Mouse (Mus musculus): ENCODE results near the gene Mphosph9.
"Not testable (repeated sequence)": the region's sequence is repeated elsewhere in the genome, so short reads cannot be mapped to it uniquely, and the experiment has no call there.

The Mphosph9 gene

GRCm38 (mm10) chr5:124327510-124328364, at the start of gene Mphosph9, which contains the start of gene 2810006K23Rik:
Gene Mphosph9, minus strand, starts transcription at chr5:124327972.
Gene 2810006K23Rik, plus strand, starts transcription at chr5:124328089.
- DNase-seq (ENCODE audit: extremely low read depth, low read depth): peak; percentile 98

- DNase-seq (ENCODE audit: extremely low read depth, low read depth): no peak
These were observed 49.4 kb upstream of the Mphosph9 start for GRCm38 (mm10) chr5:124377149-124377548.

- DNase-seq (ENCODE audit: extremely low read depth, low read depth): no peak
These were observed 48.6 kb upstream of the Mphosph9 start for GRCm38 (mm10) chr5:124376401-124376800.

GRCm38 (mm10) chr5:124374298-124374697, 46.5 kb upstream of the Mphosph9 start:
- DNase-seq (ENCODE audit: extremely low read depth, low read depth): no peak

GRCm38 (mm10) chr5:124366721-124367120, 38.9 kb upstream of the Mphosph9 start:
- no peak for DNase-seq (ENCODE audit: extremely low read depth, low read depth)

GRCm38 (mm10) chr5:124365754-124366153, 38.0 kb upstream of the Mphosph9 start:
- no peak for DNase-seq (ENCODE audit: extremely low read depth, low read depth)

- DNase-seq (ENCODE audit: extremely low read depth, low read depth): no peak
These were observed 36.6 kb upstream of the Mphosph9 start for GRCm38 (mm10) chr5:124364173-124364918.

GRCm38 (mm10) chr5:124362982-124363381, 35.2 kb upstream of the Mphosph9 start, which contains the start of gene Cdk2ap1:
Gene Cdk2ap1, minus strand, starts transcription at chr5:124363082.
- DNase-seq (ENCODE audit: extremely low read depth, low read depth): not testable (repeated sequence)

- DNase-seq (ENCODE audit: extremely low read depth, low read depth): no peak
These were observed 31.9 kb upstream of the Mphosph9 start for GRCm38 (mm10) chr5:124359641-124360040.

- DNase-seq (ENCODE audit: extremely low read depth, low read depth): no peak
These were observed 28.9 kb upstream of the Mphosph9 start for GRCm38 (mm10) chr5:124356695-124357094.

GRCm38 (mm10) chr5:124355425-124355959, 27.7 kb upstream of the Mphosph9 start:
- DNase-seq (ENCODE audit: extremely low read depth, low read depth): no peak

GRCm38 (mm10) chr5:124354574-124355424, 27.0 kb upstream of the Mphosph9 start:
- DNase-seq (ENCODE audit: extremely low read depth, low read depth): peak; percentile 56

- no peak for DNase-seq (ENCODE audit: extremely low read depth, low read depth)
These were observed 26.2 kb upstream of the Mphosph9 start for GRCm38 (mm10) chr5:124353726-124354547.

- DNase-seq (ENCODE audit: extremely low read depth, low read depth): no peak
These were observed 25.4 kb upstream of the Mphosph9 start for GRCm38 (mm10) chr5:124353011-124353725.

- no peak for DNase-seq (ENCODE audit: extremely low read depth, low read depth)
These were observed 24.6 kb upstream of the Mphosph9 start for GRCm38 (mm10) chr5:124352141-124352920.

- no peak for DNase-seq (ENCODE audit: extremely low read depth, low read depth)
These were observed 23.8 kb upstream of the Mphosph9 start for GRCm38 (mm10) chr5:124351604-124352003.

GRCm38 (mm10) chr5:124351111-124351560, 23.4 kb upstream of the Mphosph9 start:
- DNase-seq (ENCODE audit: extremely low read depth, low read depth): no peak

- no peak for DNase-seq (ENCODE audit: extremely low read depth, low read depth)
These were observed 22.6 kb upstream of the Mphosph9 start for GRCm38 (mm10) chr5:124350350-124350749.

GRCm38 (mm10) chr5:124349196-124349595, 21.4 kb upstream of the Mphosph9 start:
- no peak for DNase-seq (ENCODE audit: extremely low read depth, low read depth)

Measured in MEL-GATA-1-ER (cell line).